Mouse (Mus musculus): ENCODE measurements at regions not wholly inside any gene's neighbourhood (a gene's known extent, or its start where the extent isn't known, plus 50 kb on each side); places are given as distances from the start of the nearest gene placed in this dataset.

DNA sequence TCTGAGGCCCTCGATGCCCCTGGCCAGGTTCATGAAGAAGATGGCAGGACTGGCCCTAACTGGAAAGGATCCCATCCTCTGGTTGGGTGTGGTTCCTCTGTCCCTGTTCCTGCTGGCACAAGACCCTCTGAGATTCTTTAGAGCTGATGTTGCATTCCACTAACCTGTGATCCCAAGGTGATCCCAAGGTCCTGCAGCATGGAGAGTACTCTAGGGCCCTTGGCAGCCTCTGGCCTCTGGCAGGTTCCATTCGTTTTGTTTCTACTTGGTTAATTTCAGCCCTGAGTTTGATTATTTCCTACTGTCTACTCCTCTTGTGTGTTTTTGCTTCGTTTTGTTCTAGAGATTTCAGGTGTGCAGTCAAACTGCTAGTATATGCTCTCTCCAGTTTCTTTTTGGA, 129.5 kb upstream of the Chst7 start:
- no peak for TF ChIP-seq POLR2A (IDR thresholded peaks at IDR 0.05; ENCODE audit: low read depth, low read length)
- TF ChIP-seq CTCF (IDR thresholded peaks at IDR 0.05; ENCODE audit: borderline replicate concordance, insufficient read depth, low read length), result no peak

All from embryonic fibroblast, embryonic 13.5 days (primary cell).